Mouse (Mus musculus) liver, adult (tissue): ENCODE data around the gene Me1.

Experiments
- GATA4 ChIP-seq: IDR thresholded peaks from 2 replicates; pipeline ENCODE4 v1.6.1; 2014; ENCODE audit warnings: mild to moderate bottlenecking, low read length; ENCODE audit not compliant: insufficient replicate concordance

The Me1 gene

DNA sequence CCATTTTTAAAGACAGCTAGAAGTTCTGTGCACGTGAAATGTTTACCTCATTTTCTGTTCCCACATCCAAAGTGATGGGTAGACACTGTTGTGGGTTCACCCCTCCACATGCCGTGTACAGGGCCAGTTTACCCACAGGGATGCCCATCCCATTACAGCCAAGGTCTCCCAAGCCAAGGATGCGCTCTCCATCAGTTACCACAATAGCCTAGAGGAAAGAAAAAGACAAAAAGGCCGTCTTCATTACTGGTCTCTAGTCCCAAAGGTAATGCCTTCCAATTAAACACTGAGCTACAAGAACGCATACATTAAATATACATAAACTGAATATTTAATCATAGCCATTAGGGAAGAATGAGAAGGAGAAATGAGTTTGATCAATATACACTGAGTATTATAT is 44.9 kb downstream of the Me1 start:
- TF ChIP-seq GATA4 = no peak

- no peak for TF ChIP-seq GATA4
Observed at GRCm38 (mm10) chr9:86647931-86648550, 47.7 kb downstream of the Me1 start.

GRCm38 (mm10) chr9:86646807-86647206 is 48.9 kb downstream of the Me1 start:
- TF ChIP-seq GATA4 = no peak

- TF ChIP-seq GATA4 = no peak
Observed at GRCm38 (mm10) chr9:86643497-86643896, 52.3 kb downstream of the Me1 start.

GRCm38 (mm10) chr9:86638771-86639170 is 57.0 kb downstream of the Me1 start:
- TF ChIP-seq GATA4 = no peak

DNA sequence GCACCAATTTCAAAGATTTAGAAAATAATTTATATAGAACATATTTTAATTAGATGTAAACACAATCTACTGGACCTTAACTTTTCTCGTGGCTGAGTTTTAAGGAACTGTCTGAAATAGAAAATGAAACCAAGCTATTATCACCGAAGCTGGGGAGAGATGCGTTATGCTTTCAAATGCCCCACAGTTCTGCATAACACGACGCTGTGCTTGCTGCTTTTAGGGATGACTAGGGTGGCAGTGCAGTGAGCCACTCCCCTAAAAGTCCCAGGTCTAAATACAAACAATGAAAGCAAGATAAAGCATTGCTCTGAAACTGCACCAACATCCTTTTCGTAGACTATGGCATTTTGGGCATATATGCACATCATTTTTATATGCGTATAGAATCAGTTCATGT is 64.6 kb downstream of the Me1 start:
- no peak for TF ChIP-seq GATA4

DNA sequence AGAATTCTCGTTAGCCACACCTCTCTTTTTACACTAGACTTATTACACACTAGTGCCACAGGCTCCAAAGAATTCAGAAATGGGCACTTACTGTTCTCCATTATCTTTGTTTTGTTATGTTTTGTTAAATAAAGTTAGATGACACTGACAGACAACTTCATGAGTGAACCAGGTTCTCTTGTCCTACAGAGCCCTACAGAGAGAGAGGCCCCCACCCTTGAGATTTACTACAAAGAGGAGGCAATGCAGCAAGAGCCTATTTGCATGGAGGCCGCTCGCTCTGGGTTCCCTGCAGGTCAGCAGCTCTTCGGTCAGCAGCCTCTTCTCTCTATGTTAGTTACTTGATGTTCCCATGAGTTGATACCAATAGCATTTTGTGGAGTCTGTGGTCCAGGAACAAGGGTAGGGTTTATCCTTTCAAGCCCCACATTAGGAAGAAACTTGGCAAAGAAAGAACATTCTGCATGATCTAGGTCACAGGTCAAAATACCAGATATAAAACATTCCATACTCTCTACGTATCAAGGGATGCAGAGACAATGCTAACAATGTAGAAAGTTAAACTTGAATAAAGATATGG is 65.3 kb downstream of the Me1 start:
- TF ChIP-seq GATA4 = no peak

GRCm38 (mm10) chr9:86629379-86629778 is 66.4 kb downstream of the Me1 start:
- no peak for TF ChIP-seq GATA4

DNA sequence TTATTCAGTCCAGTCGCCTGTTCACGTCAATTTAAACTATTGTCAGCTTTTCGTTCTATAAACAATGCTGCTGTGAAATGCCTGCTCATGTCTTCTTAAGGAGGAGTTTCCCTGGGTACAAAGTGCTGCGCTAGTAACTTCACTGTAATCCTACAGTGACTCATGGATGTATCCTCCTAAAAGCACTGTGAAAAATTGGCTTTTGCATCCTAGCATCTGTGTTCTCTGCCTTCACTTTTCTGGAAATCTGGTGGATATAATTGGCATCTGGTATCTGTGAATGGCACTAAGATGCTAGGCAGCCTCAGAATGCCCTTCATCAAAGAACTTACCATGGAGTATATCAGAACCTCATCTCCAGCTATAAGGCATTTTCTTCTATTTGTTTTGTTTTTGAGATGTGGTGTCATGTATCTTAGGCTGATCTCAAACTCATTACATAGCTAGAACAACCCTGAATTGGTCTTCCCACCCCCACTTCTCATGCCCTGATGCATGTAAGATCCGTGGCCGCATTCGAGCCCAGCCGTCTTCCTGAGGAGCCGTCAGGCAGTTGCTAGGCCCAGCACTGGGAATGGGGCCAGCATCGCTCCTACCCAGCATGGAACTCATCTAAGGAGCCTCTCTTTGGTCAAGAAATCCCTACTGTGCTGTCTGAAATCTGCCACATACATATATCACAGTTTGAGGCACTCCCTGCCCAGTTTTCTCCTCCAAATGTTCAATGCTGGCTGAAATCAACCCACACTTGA is 67.8 kb downstream of the Me1 start:
- no peak for TF ChIP-seq GATA4

DNA sequence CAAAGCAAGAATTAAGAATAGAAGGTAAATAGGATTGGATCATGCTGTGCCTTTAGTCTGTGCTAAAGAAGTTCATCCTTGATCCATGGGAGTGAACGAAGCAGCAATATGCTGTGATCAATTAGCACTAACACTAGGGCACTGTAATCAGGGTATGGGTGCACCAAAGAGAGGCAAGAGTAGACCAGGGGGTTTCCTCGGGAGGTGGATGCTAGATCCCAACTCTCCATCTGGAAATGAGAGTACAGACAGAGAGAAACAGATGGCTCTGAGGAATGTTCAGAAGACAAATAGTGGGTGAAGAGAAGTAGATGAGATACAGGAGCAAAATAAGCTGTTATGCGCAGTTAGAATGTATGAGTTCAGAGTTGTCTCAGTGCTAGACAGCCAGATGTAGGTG is 68.8 kb downstream of the Me1 start:
- TF ChIP-seq GATA4 = no peak

- TF ChIP-seq GATA4 = no peak
Observed at GRCm38 (mm10) chr9:86624781-86625180, 71.0 kb downstream of the Me1 start.

GRCm38 (mm10) chr9:86624039-86624438 is 71.7 kb downstream of the Me1 start:
- no peak for TF ChIP-seq GATA4

- TF ChIP-seq GATA4 = no peak
Observed at GRCm38 (mm10) chr9:86622062-86622461, 73.7 kb downstream of the Me1 start.

DNA sequence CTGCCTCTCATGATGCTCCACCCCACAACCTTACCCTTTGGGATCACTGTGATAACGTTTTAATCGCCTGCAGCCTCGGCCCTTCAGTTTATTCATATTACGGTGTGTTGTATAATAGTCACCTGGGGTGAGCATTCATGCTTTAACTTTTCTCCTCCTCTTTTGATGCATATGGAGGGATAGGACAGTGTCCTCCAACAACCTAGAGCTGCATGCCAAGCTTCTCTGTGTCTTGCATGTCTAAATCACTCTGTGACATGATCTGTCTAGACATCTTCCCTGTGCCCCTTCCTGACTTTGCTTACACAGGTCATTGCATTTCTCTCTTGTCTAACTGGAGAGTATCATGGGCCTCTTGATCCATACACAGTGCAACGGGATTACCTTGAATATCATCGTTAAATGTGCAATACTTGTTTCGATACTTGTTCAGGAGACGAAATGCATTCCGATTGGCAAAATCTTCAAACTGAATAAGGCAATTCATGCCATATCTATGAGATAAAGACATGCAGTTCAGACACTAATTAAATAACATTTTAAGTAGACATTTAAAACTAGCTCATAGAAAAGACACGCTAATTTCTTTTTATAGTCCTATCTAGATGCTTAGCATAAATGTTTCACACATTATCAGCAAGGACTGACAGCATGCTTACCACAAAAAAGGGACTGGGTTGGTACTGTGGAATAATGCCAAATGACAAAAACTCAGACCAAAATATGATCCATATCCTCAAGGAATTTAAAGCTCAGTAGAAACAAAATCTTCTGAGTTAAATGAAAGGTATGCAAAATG is 76.2 kb downstream of the Me1 start:
- TF ChIP-seq GATA4 = no peak

GRCm38 (mm10) chr9:86617837-86618492 is 77.8 kb downstream of the Me1 start:
- TF ChIP-seq GATA4 = no peak

DNA sequence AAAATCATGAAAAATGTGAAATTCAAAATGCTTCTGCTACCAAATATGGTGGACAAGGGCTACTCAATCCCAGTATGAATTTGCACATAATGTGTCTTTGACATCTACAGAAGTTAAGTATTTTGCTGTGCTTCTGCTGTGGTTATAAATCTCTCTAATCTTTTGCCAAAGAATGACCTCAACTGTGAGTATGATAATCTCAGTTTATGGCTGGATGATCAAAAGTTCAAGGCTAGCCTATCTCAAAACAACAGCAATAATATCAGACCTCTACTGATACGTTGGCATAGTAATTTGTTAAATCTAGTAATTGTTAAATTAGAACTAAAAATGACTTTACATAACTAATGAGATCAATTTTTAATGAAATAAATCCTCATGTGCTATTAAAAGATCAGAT is 80.0 kb downstream of the Me1 start:
- no peak for TF ChIP-seq GATA4

DNA sequence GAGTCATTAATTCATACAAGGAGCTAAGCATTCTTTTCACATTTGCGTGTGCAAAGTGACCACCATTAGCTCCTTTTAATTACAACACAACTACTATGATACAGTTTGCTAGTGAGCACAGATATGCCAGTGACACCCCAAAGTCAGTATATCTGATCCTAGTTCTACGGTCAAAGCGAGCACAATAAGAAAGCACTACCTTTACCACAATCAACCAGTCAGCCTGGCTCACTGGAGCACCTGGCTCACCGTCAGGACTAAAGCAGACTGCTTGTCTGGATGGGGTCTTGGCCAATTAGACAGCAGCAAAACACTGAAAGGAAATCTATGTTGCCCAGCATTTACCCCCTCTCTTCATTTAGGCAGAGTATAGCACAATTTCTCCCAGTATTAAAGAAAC is 83.7 kb downstream of the Me1 start:
- TF ChIP-seq GATA4 = no peak
